Mouse (Mus musculus): Measurements from ENCODE around the gene Foxd3.

The Foxd3 gene

GRCm38 (mm10) chr4:99655937-99656604 lies at the start of gene Foxd3:
Gene Foxd3, plus strand, starts transcription at chr4:99656299.
- DNase-seq = peak; percentile 84

GRCm38 (mm10) chr4:99612156-99612555 lies 43.9 kb upstream of the Foxd3 start:
- DNase-seq = peak; percentile 53

- peak; percentile 64 for DNase-seq
Measured at GRCm38 (mm10) chr4:99612609-99613350, 43.3 kb upstream of the Foxd3 start.

DNA sequence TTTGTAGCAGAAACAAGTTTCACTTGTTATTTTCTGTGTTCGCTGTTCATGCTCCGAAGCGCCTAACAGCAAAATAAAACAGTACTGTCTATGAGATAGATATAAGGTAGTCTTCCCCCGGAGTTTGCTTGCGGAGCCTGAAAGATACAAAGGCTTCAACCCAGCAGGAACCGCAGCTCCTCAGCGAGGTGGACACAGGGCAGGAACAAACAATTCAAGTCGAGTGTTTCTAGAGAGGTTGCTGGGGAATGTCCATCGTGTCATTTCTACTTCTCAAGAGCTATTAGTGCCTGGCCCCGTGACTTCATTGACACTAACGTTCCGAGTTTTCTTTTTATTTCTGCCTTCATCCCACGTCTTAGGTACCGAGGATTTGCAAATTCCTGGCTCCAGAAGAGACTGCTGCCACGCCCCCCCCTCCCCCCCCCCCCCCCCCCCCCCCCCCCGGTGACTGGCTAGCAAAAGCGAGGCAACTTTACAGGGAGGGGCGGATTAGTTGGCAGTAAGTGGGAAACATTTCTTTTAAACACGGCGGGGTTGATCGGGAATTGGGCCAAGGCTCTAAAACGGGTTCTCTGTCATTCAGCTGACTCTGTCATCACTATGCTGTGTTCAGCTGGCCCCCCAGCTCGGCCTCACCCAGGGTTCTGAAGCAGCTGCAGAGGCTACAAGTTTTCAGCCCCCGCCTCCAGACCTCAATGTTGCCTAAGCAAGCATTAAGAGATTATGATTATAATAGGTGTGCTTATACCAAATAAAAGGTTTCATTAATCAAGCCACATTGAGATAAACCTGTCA lies 29.9 kb upstream of the Foxd3 start:
- DNase-seq = peak; percentile 56

GRCm38 (mm10) chr4:99627057-99627456 lies 29.0 kb upstream of the Foxd3 start:
- peak; percentile 58 for DNase-seq

- peak; percentile 40 for DNase-seq
Measured at GRCm38 (mm10) chr4:99636038-99636437, 20.1 kb upstream of the Foxd3 start.

GRCm38 (mm10) chr4:99636711-99637110 lies 19.4 kb upstream of the Foxd3 start:
- peak; percentile 40 for DNase-seq

DNA sequence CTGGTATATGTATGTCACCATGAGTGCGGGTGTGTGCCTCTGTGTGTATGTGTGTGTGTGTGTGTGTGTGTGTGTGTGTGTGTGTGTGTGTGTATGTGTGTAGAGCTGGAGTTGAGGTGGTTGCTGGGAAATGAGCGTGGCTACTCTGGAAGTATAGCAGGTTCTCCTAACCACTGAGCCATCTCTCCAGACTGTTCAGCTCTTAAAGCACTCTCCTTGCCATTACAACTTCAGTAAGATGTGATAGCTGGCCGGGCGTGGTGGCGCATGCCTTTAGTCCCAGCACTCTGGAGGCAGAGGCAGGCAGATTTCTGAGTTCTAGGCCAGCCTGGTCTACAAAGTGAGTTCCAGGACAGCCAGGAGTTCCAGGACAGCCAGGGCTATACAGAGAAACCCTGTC lies 15.5 kb upstream of the Foxd3 start:
- DNase-seq = peak; percentile 53

GRCm38 (mm10) chr4:99641920-99642319 lies 14.2 kb upstream of the Foxd3 start:
- peak; percentile 14 for DNase-seq

DNA sequence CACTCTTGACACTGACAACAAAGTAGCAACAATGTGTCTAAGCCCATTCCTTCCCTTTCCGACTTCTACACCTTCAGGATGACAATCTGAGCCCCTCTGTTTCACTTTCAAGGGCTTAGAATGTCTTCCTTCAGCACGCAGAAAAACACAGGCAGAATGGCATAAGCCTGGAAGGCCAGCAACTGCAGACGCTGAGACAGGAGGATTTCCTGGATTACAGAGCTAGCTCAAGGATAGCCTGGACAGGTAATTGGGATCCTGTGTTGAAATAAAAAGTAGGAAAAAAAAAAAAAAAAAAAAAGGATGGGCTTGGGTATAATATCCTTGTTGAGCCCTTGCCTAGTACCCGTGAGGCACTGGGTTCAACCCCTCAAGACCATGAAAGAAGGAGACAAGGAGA lies 10.5 kb upstream of the Foxd3 start:
- DNase-seq = peak; percentile 54

DNA sequence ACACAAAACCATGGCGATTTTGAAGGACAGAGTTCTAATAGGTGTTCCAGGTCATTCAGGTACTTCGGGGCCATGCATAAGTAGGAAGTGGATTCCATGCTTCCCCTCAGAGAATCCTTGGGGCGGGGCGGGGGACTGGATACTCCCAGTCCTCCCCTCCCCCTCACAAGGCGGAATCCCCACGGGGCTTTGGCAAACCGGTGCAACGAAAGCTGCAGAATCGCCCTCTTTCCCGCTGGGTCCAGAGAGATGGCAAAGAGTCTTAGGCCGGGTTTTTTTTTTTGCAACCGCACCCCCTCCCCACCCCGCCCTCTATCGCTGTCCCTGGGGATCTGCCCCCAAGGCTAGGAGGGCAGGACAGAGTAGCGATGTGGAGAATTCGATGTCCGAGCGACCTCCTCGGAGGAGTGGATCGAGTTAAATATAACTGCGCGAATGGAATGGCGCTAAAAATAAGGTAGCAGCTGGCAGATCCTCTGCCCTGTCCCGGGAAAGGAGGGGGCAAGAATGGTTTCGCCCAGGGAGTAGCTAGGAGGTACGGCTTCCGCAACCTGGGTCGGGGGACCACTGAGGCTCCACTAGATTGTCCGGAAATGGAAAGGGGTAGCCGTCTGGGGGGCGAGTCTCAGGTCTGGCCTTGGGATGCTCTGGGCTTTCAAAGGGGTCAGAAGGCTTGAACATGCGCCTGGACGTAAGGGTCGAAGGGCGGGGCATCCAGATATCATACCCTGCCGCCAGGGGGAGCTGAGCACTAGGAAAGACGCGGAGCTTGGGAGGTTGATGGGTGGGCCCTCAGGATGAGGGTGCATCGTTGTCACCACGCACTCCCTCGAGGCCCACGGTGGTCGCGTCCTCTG lies 5.8 kb upstream of the Foxd3 start:
- DNase-seq = peak; percentile 83

DNA sequence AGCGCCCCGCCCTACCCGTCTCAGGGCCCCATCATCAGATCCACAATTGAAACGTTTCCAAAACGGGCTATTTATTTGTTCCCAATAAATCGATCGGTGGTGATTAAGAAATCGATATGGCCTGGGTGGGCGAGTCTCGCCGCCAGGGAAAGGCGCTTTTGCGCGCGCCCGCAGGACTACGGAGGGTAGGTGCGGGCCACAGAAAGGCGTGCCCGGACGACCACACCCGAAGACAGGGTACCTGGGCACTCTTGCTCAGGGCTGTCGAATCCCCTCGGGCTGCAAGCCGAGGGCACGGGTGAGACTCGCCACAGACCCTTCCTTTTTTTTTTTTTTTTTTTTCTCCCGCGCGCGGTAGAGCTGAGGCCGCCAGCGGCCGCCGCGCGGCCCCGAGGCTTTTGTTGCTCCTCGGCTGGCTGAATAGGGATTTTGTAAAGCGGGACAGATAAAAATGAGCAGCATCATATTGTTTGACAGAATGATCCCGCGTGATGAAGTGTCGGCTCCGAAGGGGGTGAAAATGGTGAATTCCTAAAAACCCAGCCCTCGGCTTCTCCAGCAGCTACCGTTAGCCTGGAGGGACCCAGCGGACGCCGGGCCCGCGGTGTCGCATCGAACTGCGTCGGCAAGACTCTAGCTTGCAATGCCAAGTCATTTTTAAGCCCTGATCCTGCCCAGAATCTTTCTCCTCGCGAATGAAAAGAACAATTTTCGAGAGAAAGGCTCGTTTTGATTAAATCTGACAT lies 5.0 kb upstream of the Foxd3 start:
- peak; percentile 78 for DNase-seq

- peak; percentile 77 for DNase-seq
Measured at GRCm38 (mm10) chr4:99651823-99652450, 4.2 kb upstream of the Foxd3 start.

DNA sequence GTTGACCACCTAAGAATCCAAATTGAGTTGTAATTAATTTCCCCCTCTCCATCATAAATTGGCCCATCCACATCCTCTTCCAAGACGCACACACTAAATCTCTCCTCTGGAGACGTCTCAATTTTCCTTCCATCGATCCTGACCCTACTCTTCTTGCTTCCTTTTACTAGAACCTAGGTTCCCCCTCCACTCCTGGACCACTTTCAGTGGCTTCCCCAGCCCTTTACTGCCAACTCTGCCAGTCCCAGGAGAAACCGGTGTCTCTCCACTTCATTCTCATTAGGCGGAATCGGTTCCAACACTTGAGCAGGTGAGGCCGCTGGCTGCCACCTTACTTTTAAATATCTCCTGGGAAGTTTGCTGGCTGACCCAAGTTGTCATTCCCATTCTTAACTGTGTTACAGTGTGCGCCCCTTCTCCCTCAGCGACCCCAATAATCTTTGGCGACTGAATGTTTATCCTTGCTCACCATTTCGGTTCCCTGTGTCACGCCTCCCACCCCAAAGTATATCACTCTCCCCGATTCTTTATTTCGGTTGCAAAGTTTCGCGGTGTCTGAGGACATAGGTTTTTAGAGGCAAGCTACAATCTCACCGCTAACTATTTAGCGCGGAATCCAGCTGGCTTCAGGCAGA lies 3.4 kb upstream of the Foxd3 start:
- peak; percentile 86 for DNase-seq

- DNase-seq = no peak
Measured at GRCm38 (mm10) chr4:99653216-99653607, 2.9 kb upstream of the Foxd3 start.

DNA sequence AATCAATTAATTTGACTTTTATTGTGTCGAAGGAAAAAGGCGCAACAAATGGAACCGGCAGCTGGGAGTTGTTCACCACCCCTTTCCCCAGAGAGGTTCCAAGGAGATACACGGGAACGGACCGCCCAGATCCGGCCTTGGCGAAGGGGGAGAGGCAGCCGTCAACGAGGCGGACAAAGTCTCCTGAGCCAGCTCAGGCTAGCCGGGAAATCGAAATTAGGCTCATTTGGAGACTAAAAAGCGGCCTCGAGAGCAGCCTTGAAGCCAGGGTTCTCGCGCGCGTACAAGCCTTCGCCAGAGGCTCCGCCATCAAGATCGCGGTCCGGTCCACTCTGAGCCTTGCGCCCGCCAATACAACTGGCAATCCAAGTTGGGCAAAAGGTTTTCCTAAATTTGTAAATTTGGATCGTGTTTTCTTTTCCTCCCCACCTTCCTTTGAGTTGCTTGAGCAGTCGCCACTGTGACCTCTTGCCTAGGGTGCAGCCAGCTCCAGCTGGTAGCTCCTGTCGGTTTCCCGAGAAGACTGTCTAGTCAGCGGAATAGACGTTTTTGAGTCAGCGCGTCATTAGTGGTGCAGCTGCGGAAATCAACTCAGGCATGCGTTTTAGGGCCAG lies 2.4 kb upstream of the Foxd3 start:
- DNase-seq = no peak

DNA sequence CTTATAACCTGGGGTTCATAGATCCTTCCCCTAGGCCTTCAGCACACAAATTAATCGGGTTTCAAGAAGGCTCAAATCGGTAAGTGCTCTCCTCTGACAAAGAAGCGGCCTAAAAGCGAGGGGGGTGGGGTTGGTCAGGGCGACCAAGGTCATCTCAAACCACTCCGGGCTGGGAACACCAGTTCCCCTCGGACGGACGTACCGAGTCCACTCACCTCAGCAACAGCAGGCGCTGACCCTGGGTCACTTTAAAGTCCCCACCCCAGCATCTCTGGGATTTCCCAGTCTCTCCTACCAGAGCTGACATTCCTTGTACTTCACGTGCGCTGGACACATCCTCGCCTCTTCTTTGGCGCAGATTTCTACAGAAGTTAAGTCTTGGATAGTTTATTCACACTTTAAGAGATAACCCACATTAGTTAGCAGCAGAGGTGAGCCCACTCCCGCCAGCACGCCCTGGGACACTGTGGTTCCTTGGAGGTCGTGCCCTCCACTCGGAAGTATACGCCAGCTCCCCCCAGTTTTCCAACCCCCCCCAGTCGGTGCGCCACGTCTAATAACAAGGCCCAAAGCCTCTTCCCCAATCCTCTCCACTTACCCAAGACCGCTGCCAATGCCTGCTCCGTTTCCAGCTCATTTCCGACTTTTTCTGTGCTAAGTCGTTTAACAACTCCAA lies 1.3 kb upstream of the Foxd3 start:
- no peak for DNase-seq

GRCm38 (mm10) chr4:99656605-99657429 lies 718 bp downstream of the Foxd3 start:
- peak; percentile 86 for DNase-seq

- no peak for DNase-seq
Measured at GRCm38 (mm10) chr4:99657430-99657820, 1.3 kb downstream of the Foxd3 start.

Data from heart, adult 11 months (tissue).